1 mouse cellular context compared by ENCODE assay signal in the genomic region with DNA sequence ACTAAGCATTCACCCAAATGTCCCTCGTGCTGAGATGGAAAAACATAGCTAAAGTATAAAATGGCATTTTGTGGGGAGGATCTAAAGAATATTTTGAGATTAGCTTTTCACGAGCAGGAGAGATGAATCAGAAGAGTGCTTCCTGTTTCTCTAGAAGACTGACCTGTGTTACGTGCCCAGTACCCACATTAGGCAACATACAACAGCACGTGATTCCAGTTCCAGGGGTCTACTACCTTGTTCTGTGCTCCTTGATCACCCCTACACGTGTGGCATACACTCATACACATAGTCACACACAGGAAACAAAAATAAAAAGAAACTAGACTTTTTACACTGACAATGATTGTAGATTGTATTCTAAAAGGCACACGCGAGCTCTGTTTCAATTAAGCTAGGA.
TF ChIP-seq lines count a peak whose summit lies in the region.

No protein-coding gene starts in this region.

TF ChIP-seq in MEL, 35 proteins besides CTCF, POLR2A, EP300 and RAD21:
- TF ChIP-seq NRF1 (IDR thresholded peaks at IDR 0.05; ENCODE audit: insufficient read depth, low read depth, low read length, poor library complexity, severe bottlenecking) (no peak), MYC (IDR thresholded peaks at IDR 0.05; ENCODE audit: low read depth, low read length) (no peak; the same call in 1 of the 2 replicates), USF1 (IDR thresholded peaks at IDR 0.05; ENCODE audit: low read depth, low read length) (peak; percentile 62; the same call in 1 of the 2 replicates), TAL1 (IDR thresholded peaks at IDR 0.05; ENCODE audit: low read length) (no peak), TCF12 (IDR thresholded peaks at IDR 0.05; ENCODE audit: low read depth, low read length) (no peak), ZNF384 (IDR thresholded peaks at IDR 0.05; ENCODE audit: low read depth, low read length) (no peak), MEF2A (IDR thresholded peaks at IDR 0.05; ENCODE audit: extremely low read depth, insufficient replicate concordance, low read depth, low read length, poor library complexity, severe bottlenecking) (no peak), MXI1 (IDR thresholded peaks at IDR 0.05; ENCODE audit: low read depth, low read length) (peak; percentile 57), ZKSCAN1 (IDR thresholded peaks at IDR 0.05; ENCODE audit: low read depth, low read length) (no peak), POLR2AphosphoS5 (IDR thresholded peaks at IDR 0.05; ENCODE audit: borderline replicate concordance, low read depth, low read length) (no peak), NELFE (IDR thresholded peaks at IDR 0.05; ENCODE audit: low read depth, low read length) (no peak), BHLHE40 (IDR thresholded peaks at IDR 0.05; ENCODE audit: borderline replicate concordance, low read depth, low read length) (peak; percentile 64; the same call in 1 of the 2 replicates)
